Mouse (Mus musculus) myocyte (in vitro differentiated cells): Measurements from ENCODE around the gene Timp4. TPM values are rescaled to one million over a fixed set of nuclear protein-coding genes. Genes with fewer than 3 reads are reported as not detected.
A peak's percentile ranks its signal among the peaks of the same experiment; 100 is the strongest.

Source experiments
- H3K27me3 ChIP-seq: one replicate; pipeline ENCODE4 v1.6.1; 2011; ENCODE audit not compliant: control insufficient read depth, insufficient read depth, insufficient read length
- H3K36me3 ChIP-seq: one replicate; pipeline ENCODE4 v1.6.1; 2011; ENCODE audit not compliant: control insufficient read depth, insufficient read depth
- H3K4me2 ChIP-seq: one replicate; pipeline ENCODE4 v1.6.1; 2011; ENCODE audit warnings: low read depth, control low read depth
- H3K4me3 ChIP-seq: one replicate; pipeline ENCODE4 v1.5.1; 2011; ENCODE audit warnings: mild to moderate bottlenecking, control low read depth, moderate library complexity
- H3K79me2 ChIP-seq: one replicate; pipeline ENCODE4 v1.6.1; 2011; ENCODE audit not compliant: control insufficient read depth, insufficient read depth
- H3ac ChIP-seq: one replicate; pipeline ENCODE4 v1.6.1; 2011; ENCODE audit not compliant: control insufficient read depth, insufficient read length
- CEBPB ChIP-seq: IDR thresholded peaks from 2 replicates; pipeline ENCODE4 v1.6.1; 2011; ENCODE audit warnings: mild to moderate bottlenecking, moderate library complexity; ENCODE audit not compliant: poor library complexity, insufficient read depth, severe bottlenecking
- E2F4 ChIP-seq: IDR thresholded peaks from one replicate; pipeline ENCODE4 v1.6.1; 2011; ENCODE audit warnings: mild to moderate bottlenecking, control low read depth, moderate library complexity; ENCODE audit not compliant: insufficient read depth
- MAX ChIP-seq: IDR thresholded peaks from one replicate; pipeline ENCODE4 v1.6.1; 2011; ENCODE audit warnings: low read depth, mild to moderate bottlenecking, control low read depth
- MYOD1 ChIP-seq, 3 experiments: IDR thresholded peaks; one replicate each; pipeline ENCODE4 v1.6.1; 2011; ENCODE audit warnings: control low read depth in 2 of 3, low read depth in 2 of 3, mild to moderate bottlenecking in 2 of 3, moderate library complexity in 1 of 3; ENCODE audit not compliant: insufficient read length in 2 of 3, control insufficient read depth in 1 of 3
- MYOG ChIP-seq, 3 experiments: IDR thresholded peaks; one replicate each; pipeline ENCODE4 v1.6.1; 2011; ENCODE audit warnings: control low read depth in 2 of 3, low read depth in 2 of 3, mild to moderate bottlenecking in 2 of 3; ENCODE audit not compliant: insufficient read length in 2 of 3, control insufficient read depth in 1 of 3, insufficient read depth in 1 of 3
- POLR2A ChIP-seq: IDR thresholded peaks from one replicate; pipeline ENCODE4 v1.6.1; 2011; ENCODE audit warnings: low read depth, mild to moderate bottlenecking, control low read depth, moderate library complexity; ENCODE audit not compliant: insufficient read length
- POLR2AphosphoS2 ChIP-seq: IDR thresholded peaks from one replicate; pipeline ENCODE4 v1.6.1; 2011; ENCODE audit warnings: low read depth, control low read depth; ENCODE audit not compliant: insufficient read length
- REST ChIP-seq: IDR thresholded peaks from one replicate; pipeline ENCODE4 v1.6.1; 2011; ENCODE audit warnings: mild to moderate bottlenecking, control low read depth, moderate library complexity; ENCODE audit not compliant: insufficient read depth, insufficient read length
- SRF ChIP-seq: IDR thresholded peaks from one replicate; pipeline ENCODE4 v1.6.1; 2011; ENCODE audit warnings: low read depth; ENCODE audit not compliant: control insufficient read depth, insufficient read length
- TCF12 ChIP-seq: IDR thresholded peaks from one replicate; pipeline ENCODE4 v1.6.1; 2011; ENCODE audit warnings: mild to moderate bottlenecking, control low read depth; ENCODE audit not compliant: poor library complexity, insufficient read depth, severe bottlenecking
- TCF3 ChIP-seq: IDR thresholded peaks from one replicate; pipeline ENCODE4 v1.6.1; 2011; ENCODE audit warnings: low read depth, control low read depth; ENCODE audit not compliant: insufficient read length
- USF1 ChIP-seq: IDR thresholded peaks from one replicate; pipeline ENCODE4 v1.6.1; 2011; ENCODE audit warnings: low read depth, mild to moderate bottlenecking, control low read depth, moderate library complexity
- polyA plus RNA-seq: library from polyadenylated mRNA; unstranded; fragments of >200 nt; fragmentation: generic; extraction: Trizol; gene quantifications from one replicate; pipeline ENCODE4 v1.2.1, GENCODE M21; 2012; ENCODE audit warnings: missing spikeins

Gene Timp4
- polyA plus RNA-seq, 1 experiment = 0.02 TPM

- Histone ChIP-seq H3K79me2 (no peaks in the 10 kb centered on the region), H3K4me3 (no peak overlapping the region), H3K27me3 (no peaks in the 10 kb centered on the region), H3K36me3 (no peaks in the 10 kb centered on the region), H3K4me2 (no peak overlapping the region), H3ac (no peak overlapping the region)
- TF ChIP-seq POLR2A = no peak
- no peak for TF ChIP-seq MYOD1 (IDR thresholded peaks at IDR 0.05; ENCODE audit: control insufficient read depth in 1 of 3, insufficient read length in 2 of 3, low read depth in 2 of 3)
- TF ChIP-seq POLR2AphosphoS2 = no peak
- TF ChIP-seq E2F4 = no peak
- no peak for TF ChIP-seq USF1
- TF ChIP-seq MAX = no peak
- no peak for TF ChIP-seq MYOG (IDR thresholded peaks at IDR 0.05; ENCODE audit: control insufficient read depth in 1 of 3, insufficient read depth in 1 of 3, insufficient read length in 2 of 3, low read depth in 2 of 3)
- no peak for TF ChIP-seq SRF
- no peak for TF ChIP-seq REST
- no peak for TF ChIP-seq TCF12
Measured at GRCm38 (mm10) chr6:115278086-115278485, 26.1 kb upstream of the Timp4 start.

GRCm38 (mm10) chr6:115275116-115275815 lies 23.3 kb upstream of the Timp4 start:
- Histone ChIP-seq H3K79me2 (no peaks in the 10 kb centered on the region), H3ac (no peak overlapping the region), H3K27me3 (no peaks in the 10 kb centered on the region), H3K4me2 (no peak overlapping the region), H3K4me3 (no peak overlapping the region), H3K36me3 (no peaks in the 10 kb centered on the region)
- TF ChIP-seq SRF = no peak
- TF ChIP-seq TCF12 = no peak
- TF ChIP-seq TCF3 = no peak
- TF ChIP-seq MYOG (IDR thresholded peaks at IDR 0.05; ENCODE audit: control insufficient read depth in 1 of 3, insufficient read depth in 1 of 3, insufficient read length in 2 of 3, low read depth in 2 of 3) = no peak
- TF ChIP-seq USF1 = no peak
- TF ChIP-seq POLR2A = no peak
- no peak for TF ChIP-seq MYOD1 (IDR thresholded peaks at IDR 0.05; ENCODE audit: control insufficient read depth in 1 of 3, insufficient read length in 2 of 3, low read depth in 2 of 3)
- TF ChIP-seq CEBPB = no peak
- TF ChIP-seq MAX = no peak
- no peak for TF ChIP-seq E2F4
- no peak for TF ChIP-seq POLR2AphosphoS2
- no peak for TF ChIP-seq REST

- TF ChIP-seq E2F4 (no peak), MYOD1 (IDR thresholded peaks at IDR 0.05; ENCODE audit: control insufficient read depth in 1 of 3, insufficient read length in 2 of 3, low read depth in 2 of 3) (no peak)
- no peak overlapping the region for H3K4me3 ChIP-seq
- no peaks in the 10 kb centered on the region for H3K27me3 ChIP-seq
- H3K36me3 ChIP-seq = no peaks in the 10 kb centered on the region
- H3ac ChIP-seq = no peak overlapping the region
- H3K4me2 ChIP-seq = no peak overlapping the region
- H3K79me2 ChIP-seq = no peaks in the 10 kb centered on the region
Measured at GRCm38 (mm10) chr6:115274705-115275104, 22.7 kb upstream of the Timp4 start.

DNA sequence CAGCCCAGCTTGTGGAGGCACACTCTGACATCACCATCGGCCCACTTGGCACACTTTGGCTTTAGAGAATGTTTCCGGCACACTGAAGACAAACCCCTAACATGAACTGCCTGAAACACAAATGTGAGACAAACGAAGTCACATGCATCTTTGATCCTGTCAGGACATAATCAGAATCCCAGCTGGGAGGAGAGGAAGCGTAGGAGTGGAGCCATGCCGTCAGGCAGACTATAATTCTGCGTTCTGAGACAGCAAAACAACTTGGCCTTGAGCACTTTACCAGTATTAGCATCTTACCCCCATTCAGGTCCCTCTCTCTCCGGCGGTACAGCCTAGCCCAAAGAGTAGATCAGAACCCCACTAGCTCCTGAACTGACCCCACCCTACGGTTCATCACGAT lies 21.3 kb upstream of the Timp4 start:
- H3K36me3 ChIP-seq = no peaks in the 10 kb centered on the region
- no peak overlapping the region for H3ac ChIP-seq

DNA sequence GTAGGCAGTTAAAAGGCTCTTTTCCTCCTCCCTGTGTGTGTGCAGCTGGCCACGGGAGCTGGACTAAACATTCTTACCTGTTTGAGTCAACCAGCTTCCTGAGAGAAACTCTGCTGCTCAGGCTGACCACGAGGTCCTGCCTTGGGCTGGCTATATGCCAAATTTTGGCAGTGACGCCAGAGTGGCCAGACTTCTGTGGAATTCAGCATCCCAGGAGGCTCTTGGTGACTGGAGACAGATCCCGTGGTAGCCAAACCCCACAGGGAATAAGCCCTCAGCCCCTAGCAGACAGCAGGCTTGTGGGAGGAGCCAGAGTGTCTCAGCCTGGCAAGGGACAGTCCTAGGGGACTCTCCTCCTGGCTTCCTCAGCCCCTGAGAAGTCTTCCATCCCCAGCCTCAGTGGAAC lies 19.9 kb upstream of the Timp4 start:
- Histone ChIP-seq H3K4me2 (peak overlapping the region; percentile 65), H3ac (no peak overlapping the region), H3K27me3 (no peaks in the 10 kb centered on the region), H3K36me3 (no peaks in the 10 kb centered on the region), H3K79me2 (no peaks in the 10 kb centered on the region), H3K4me3 (no peak overlapping the region)
- TF ChIP-seq MAX (no peak), SRF (no peak), REST (no peak), POLR2AphosphoS2 (no peak), TCF12 (no peak)

More for the DNA sequence above, 21.3 kb upstream of the Timp4 start:
- no peaks in the 10 kb centered on the region for H3K27me3 ChIP-seq
- H3K4me3 ChIP-seq = no peak overlapping the region
- TF ChIP-seq CEBPB = no peak
- TF ChIP-seq TCF3 = no peak
- TF ChIP-seq POLR2A = no peak
- no peak for TF ChIP-seq USF1
- TF ChIP-seq MYOD1 (IDR thresholded peaks at IDR 0.05; ENCODE audit: control insufficient read depth in 1 of 3, insufficient read length in 2 of 3, low read depth in 2 of 3) = no peak
- no peak for TF ChIP-seq E2F4
- no peaks in the 10 kb centered on the region for H3K79me2 ChIP-seq
- H3K4me2 ChIP-seq = no peak overlapping the region
